Mouse (Mus musculus) liver, postnatal 0 days (tissue): ENCODE data around the gene Rspo1.

ENCODE experiments used
- CTCF ChIP-seq: sonication (generic); IDR thresholded peaks from 2 replicates; pipeline ENCODE4 v1.5.1; 2016; ENCODE audit warnings: antibody characterized with exemption, low read depth
- EP300 ChIP-seq: IDR thresholded peaks from 2 replicates; pipeline ENCODE4 v1.6.1; 2016; ENCODE audit warnings: antibody characterized with exemption, low read depth, mild to moderate bottlenecking

DNA sequence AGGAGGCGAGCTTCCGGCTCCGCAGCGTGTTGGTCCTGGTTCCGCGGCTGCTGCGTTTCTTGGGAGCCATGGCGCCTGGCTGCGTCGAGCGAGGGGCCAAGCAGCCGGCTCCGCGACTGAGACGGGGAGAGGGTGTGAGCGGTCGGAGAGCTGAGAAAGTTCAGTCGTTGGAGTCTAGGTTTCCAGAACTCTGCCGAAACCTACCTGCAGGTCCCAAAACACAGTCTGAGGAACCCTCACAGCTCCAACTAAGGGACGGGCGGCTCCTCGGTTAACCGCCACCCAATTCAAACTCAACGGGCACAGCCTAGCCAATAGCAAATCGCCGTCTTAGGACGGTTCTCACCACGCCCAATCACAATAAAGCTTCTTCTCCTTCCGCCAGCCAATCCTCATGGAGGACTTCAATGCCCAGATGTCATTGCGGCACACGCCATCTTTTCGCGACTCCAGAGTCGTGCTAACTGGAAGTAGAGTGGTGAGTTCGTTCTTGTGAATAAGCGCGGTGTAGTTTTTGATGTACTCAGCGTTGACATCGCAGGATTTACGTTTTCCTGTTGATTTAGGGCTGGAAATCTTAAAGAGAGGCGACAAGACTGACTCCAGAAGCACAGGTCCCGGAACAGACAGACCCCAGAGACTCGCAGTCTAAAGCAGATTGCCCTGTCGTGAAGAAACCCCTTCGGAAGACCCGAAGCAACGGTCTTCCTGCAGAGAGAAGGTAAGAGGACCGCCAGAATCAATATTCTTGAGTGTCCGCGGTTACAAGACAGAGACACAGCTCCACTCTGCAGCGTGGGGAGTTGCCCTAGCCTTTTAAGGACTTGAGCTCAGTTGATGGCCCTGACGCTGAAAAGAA is 49.4 kb upstream of the Rspo1 start, which contains the start of gene 9930104L06Rik:
- TF ChIP-seq CTCF (no peak), EP300 (peak; percentile 81)
